ENCODE assay signal across 8 mouse cellular contexts in the genomic region with DNA sequence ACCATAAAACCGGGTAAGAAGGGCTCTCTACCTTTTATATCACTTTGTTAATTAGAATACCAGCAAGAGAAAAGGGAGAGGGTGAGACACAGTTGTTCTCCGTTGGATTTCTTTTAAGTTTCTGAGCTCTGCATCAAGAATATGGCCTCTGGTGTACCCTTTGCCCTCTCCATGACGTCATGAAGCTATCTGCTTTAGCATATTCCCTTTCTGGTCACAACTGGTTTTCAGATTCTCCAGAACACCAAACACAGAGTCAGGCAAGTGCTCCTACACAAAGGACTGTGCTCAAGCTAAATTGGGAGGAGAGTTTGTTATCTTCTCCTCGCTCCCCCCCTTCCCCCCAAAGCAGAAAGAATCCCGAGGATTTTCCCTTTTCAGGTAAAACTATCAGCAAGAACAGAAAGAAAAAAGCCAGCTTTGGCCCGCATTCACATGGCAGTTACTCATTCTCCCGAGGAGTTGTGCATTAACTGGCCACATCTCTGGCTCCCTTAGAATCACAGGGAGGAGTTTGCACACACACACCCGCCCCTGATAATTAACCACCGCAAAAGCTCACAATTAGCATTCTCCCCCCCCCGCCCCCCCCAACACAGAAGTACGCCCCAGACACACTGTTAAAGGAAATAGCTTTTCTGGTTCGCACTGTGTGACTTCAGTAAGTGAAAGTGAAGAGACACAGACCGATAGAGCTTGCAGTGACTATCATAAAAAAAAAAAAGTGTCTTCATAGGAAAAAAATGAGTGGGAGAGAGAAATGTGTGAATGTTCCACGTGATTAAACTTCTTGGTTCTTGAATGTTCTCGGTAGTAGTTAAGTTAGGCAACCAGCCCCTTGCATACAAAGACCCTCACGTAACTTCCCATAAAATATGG. TPM values are rescaled to one million over a fixed set of nuclear protein-coding genes. Genes with fewer than 3 reads are reported as not detected.
DNase-seq lines count a peak whose midpoint lies in the region; ATAC-seq and TF ChIP-seq lines count a peak whose summit lies in the region.

No protein-coding gene starts in this region.

- no peaks in the 10 kb centered on the region for H3K36me3 ChIP-seq in lung, postnatal 0 days (ENCODE audit: insufficient read depth, low read length)
- no peaks in the 10 kb centered on the region for H3K36me3 ChIP-seq in hindbrain, embryonic 10.5 days
- no peaks in the 10 kb centered on the region for H3K36me3 ChIP-seq in limb, embryonic 12.5 days

- peaks cover 3% of the 10 kb centered on the region; the same call in 1 of the 2 replicates for H3K4me1 ChIP-seq in lung, postnatal 0 days (ENCODE audit: insufficient read depth, low read depth, low read length)
- peaks cover 25% of the 10 kb centered on the region for H3K4me1 ChIP-seq in hindbrain, embryonic 10.5 days (replicated peaks)
- peaks cover 15% of the 10 kb centered on the region for H3K4me1 ChIP-seq in limb, embryonic 12.5 days (replicated peaks)

- TF ChIP-seq EP300 in lung, postnatal 0 days (IDR thresholded peaks at IDR 0.05) = no peak

- 0 out of 2 replicates have a peak, but pooled peaks cover 8% of the 10 kb centered on the region for H3K27me3 ChIP-seq in lung, postnatal 0 days (replicated peaks; ENCODE audit: insufficient read depth, low read length)
- H3K27me3 ChIP-seq in hindbrain, embryonic 10.5 days (ENCODE audit: insufficient read depth, poor library complexity, severe bottlenecking) = peaks cover 27% of the 10 kb centered on the region
- H3K27me3 ChIP-seq in limb, embryonic 12.5 days = peaks cover 26% of the 10 kb centered on the region; the same call in 1 of the 2 replicates

- peak overlapping the region; percentile 75 for H3K4me2 ChIP-seq in lung, postnatal 0 days (replicated peaks; ENCODE audit: low read depth, low read length)
- H3K4me2 ChIP-seq in limb, embryonic 12.5 days = peak overlapping the region; percentile 89

- 7% methylated on average over 16 of the region's 16 CpGs for WGBS in lung, postnatal 0 days
- WGBS in hindbrain, embryonic 10.5 days = 6% methylated on average over 16 of the region's 16 CpGs
- 4% methylated on average over 16 of the region's 16 CpGs for WGBS in limb, embryonic 12.5 days

- H3K9me3 ChIP-seq in lung, postnatal 0 days (ENCODE audit: low read length) = no peaks in the 10 kb centered on the region
- H3K9me3 ChIP-seq in hindbrain, embryonic 10.5 days = no peaks in the 10 kb centered on the region
- no peaks in the 10 kb centered on the region for H3K9me3 ChIP-seq in limb, embryonic 12.5 days

- DNase-seq in lung, postnatal 0 days (ENCODE audit: low spot score) = no peak
- DNase-seq in lung, adult 18-20 months = no peak
- DNase-seq in hindbrain, embryonic 10.5 days (ENCODE audit: low spot score) = peak; percentile 27
- peak; percentile 37 for DNase-seq in retina, postnatal 1 day
- DNase-seq in B cell, adult 2 months = no peak
- no peak for DNase-seq in thymus, postnatal 4 days
- no peak for DNase-seq in gastrocnemius, postnatal 4 days (ENCODE audit: low spot score in 2 of 2)

- no peak overlapping the region for H3K27ac ChIP-seq in lung, postnatal 0 days (ENCODE audit: low read length)
- peak overlapping the region; percentile 95 for H3K27ac ChIP-seq in hindbrain, embryonic 10.5 days
- H3K27ac ChIP-seq in limb, embryonic 12.5 days = no peak overlapping the region

- H3K4me3 ChIP-seq in lung, postnatal 0 days (ENCODE audit: low read depth, low read length) = peak overlapping the region; percentile 43; the same call in 1 of the 2 replicates
- H3K4me3 ChIP-seq in hindbrain, embryonic 10.5 days = peak overlapping the region; percentile 78
- H3K4me3 ChIP-seq in limb, embryonic 12.5 days (replicated peaks) = peak overlapping the region; percentile 61

- H3K9ac ChIP-seq in lung, postnatal 0 days (replicated peaks; ENCODE audit: low read depth) = no peak overlapping the region
- H3K9ac ChIP-seq in limb, embryonic 12.5 days (replicated peaks) = peak overlapping the region; percentile 70

- ATAC-seq in lung, postnatal 0 days = no peak
- no peak for ATAC-seq in limb, embryonic 12.5 days (ENCODE audit: insufficient number of reproducible peaks, insufficient read depth, low FRiP score, low TSS enrichment, low read depth)

- no peak for TF ChIP-seq CTCF in lung, postnatal 0 days (IDR thresholded peaks at IDR 0.05)

RNA-seq across cellular contexts. Expression of gene Cdh6, which starts 1.8 kb away (rescaled TPM):
- 0.48 and 0.51 TPM in 2 replicates for polyA plus RNA-seq in lung, postnatal 0 days (2015; fragmentation: Nextera tagmentation; extraction: Ambion mirVana)
- polyA plus RNA-seq in hindbrain, embryonic 10.5 days (2016; fragmentation: Nextera tagmentation; extraction: Ambion mirVana) = 11.2 and 18.6 TPM in 2 replicates
- 6.3 and 7.9 TPM in 2 replicates for polyA plus RNA-seq in limb, embryonic 12.5 days (2016; fragmentation: Nextera tagmentation; extraction: Ambion mirVana)
- 1 to 10 TPM; 2.9 TPM for total RNA-seq in gastrocnemius, postnatal 4 days (2021)

Comparison
In these comparisons a context has a peak if more than half of its experiments do, and no peak if none do; other contexts are left out.
1. DNase-seq: peak in hindbrain, embryonic 10.5 days (single experiment) and retina, postnatal 1 day (single experiment); none in lung, postnatal 0 days (single experiment), lung, adult 18-20 months (0 of 2), B cell, adult 2 months (0 of 2), thymus, postnatal 4 days (single experiment) and gastrocnemius, postnatal 4 days (0 of 2).
2. Peak in every context shown above with its lines, with median percentiles within 50 percentile points of each other: H3K4me3 ChIP-seq.